Mouse (Mus musculus) induced T-regulatory cell, adult 2 months (primary cell): ENCODE results near the gene Kat6b.
"Not testable (repeated sequence)": the region's sequence is repeated elsewhere in the genome, so short reads cannot be mapped to it uniquely, and the experiment has no call there.

Source experiments
- DNase-seq: peaks from one replicate; pipeline ENCODE4 v3.0.0-alpha.2; 2012; ENCODE audit warnings: low read depth

Kat6b gene

GRCm38 (mm10) chr14:21481231-21481630, at the start of gene Kat6b:
TSS of gene Kat6b (plus strand) at chr14:21481434.
- no peak for DNase-seq

GRCm38 (mm10) chr14:21433415-21433814, 47.8 kb upstream of the Kat6b start:
- peak; percentile 5 for DNase-seq

GRCm38 (mm10) chr14:21433995-21434394, 47.2 kb upstream of the Kat6b start:
- DNase-seq: no peak

- no peak for DNase-seq
Observed at GRCm38 (mm10) chr14:21434686-21435085, 46.5 kb upstream of the Kat6b start.

GRCm38 (mm10) chr14:21439785-21440184, 41.4 kb upstream of the Kat6b start:
- no peak for DNase-seq

- DNase-seq: no peak
Observed at GRCm38 (mm10) chr14:21440526-21440925, 40.7 kb upstream of the Kat6b start.

GRCm38 (mm10) chr14:21441772-21442533, 39.3 kb upstream of the Kat6b start:
- no peak for DNase-seq

- no peak for DNase-seq
Observed at GRCm38 (mm10) chr14:21452581-21452980, 28.7 kb upstream of the Kat6b start.

- DNase-seq: no peak
Observed at GRCm38 (mm10) chr14:21453896-21454295, 27.3 kb upstream of the Kat6b start.

- DNase-seq: no peak
Observed at GRCm38 (mm10) chr14:21455654-21456350, 25.4 kb upstream of the Kat6b start.

- DNase-seq: no peak
Observed at GRCm38 (mm10) chr14:21456526-21456925, 24.7 kb upstream of the Kat6b start.

GRCm38 (mm10) chr14:21457876-21458275, 23.4 kb upstream of the Kat6b start:
- DNase-seq: no peak

GRCm38 (mm10) chr14:21458696-21459095, 22.5 kb upstream of the Kat6b start:
- DNase-seq: no peak

- DNase-seq: no peak
Observed at GRCm38 (mm10) chr14:21459163-21459562, 22.1 kb upstream of the Kat6b start.

- no peak for DNase-seq
Observed at GRCm38 (mm10) chr14:21462398-21462797, 18.8 kb upstream of the Kat6b start.

- no peak for DNase-seq
Observed at GRCm38 (mm10) chr14:21463117-21463712, 18.0 kb upstream of the Kat6b start.

GRCm38 (mm10) chr14:21470386-21470785, 10.8 kb upstream of the Kat6b start:
- DNase-seq: no peak

- DNase-seq: no peak
Observed at GRCm38 (mm10) chr14:21471975-21472374, 9.3 kb upstream of the Kat6b start.

- not testable (repeated sequence) for DNase-seq
Observed at GRCm38 (mm10) chr14:21474593-21475132, 6.6 kb upstream of the Kat6b start.

GRCm38 (mm10) chr14:21477181-21477580, 4.1 kb upstream of the Kat6b start:
- no peak for DNase-seq

GRCm38 (mm10) chr14:21479566-21479965, 1.7 kb upstream of the Kat6b start:
- DNase-seq: no peak

- DNase-seq: no peak
Observed at GRCm38 (mm10) chr14:21480191-21480590, 1.0 kb upstream of the Kat6b start.

- no peak for DNase-seq
Observed at GRCm38 (mm10) chr14:21484199-21484598, 3.0 kb downstream of the Kat6b start.
